Mouse (Mus musculus): ENCODE results near the gene Mkrn2os.
A peak's percentile ranks its signal among the peaks of the same experiment; 100 is the strongest.

DNA sequence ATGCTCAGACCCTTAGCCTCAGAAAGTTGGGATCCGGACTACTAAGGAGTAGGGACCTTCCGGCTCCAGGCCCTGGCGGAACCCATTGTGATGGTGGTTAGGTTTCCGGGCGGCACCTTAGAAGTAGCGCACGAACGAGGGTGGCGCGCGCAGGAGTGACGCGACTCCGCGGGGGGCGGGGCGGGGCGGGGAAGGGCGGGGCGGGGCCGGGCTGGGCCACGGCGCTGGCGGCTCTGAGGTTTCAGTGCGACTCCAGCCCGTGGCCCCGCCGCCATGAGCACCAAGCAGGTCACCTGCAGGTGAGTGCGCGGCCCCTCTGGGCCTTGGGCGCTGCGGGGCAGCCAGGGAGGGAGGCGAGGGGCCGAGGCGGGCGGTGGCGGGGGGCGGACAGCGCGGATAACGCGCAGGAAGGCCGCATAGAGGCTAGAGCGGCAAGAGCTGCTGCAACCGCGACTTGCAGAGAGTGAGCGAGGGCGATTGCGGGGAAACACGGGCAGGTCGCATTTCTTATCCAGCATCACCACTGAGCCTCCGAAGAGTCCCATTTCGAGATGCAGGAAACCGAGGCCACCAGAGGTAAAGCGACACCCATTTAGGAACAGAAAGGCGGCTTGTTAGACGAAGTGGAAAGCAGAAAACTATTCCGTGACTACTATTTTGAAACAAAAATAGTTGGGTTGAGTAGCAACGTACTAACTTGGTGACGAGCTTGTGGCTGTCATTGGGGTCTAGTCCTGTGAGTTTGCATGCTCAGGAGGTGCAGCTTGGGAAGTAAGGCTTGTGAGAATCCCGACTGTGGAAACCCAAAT lies 9.5 kb upstream of the Mkrn2os start, which contains the start of gene Mkrn2:
- TF ChIP-seq CTCF (IDR thresholded peaks at IDR 0.05; ENCODE audit: extremely low read depth, insufficient read length, insufficient replicate concordance, low read depth, low read length) (no peak), POLR2A (IDR thresholded peaks at IDR 0.05; ENCODE audit: low read depth, low read length) (peak; percentile 70; the same call in 1 of the 2 replicates)

Data from small intestine, adult 2 months (tissue).